In genomic region chr10:69207981-69208630, GRCm38 (mm10) we compare ENCODE assay signal across 21 mouse cellular contexts. TPM values are rescaled to one million over a fixed set of nuclear protein-coding genes. Genes with fewer than 3 reads are reported as not detected.
DNase-seq lines count a peak whose midpoint lies in the region; ATAC-seq lines count a peak whose summit lies in the region.
"Had no signal": no experiment of that assay in that cellular context is flagged by ENCODE, and none has a peak within 500 bp of the region (broad histone marks: within the 10 kb centered on the region; RNA-seq: fewer than 3 reads in every experiment).

No protein-coding gene starts in this region.

- H3K4me3 ChIP-seq in limb, embryonic 15.5 days = no peak overlapping the region
- H3K4me3 ChIP-seq: forebrain, embryonic 10.5 days; liver, embryonic 13.5 days; lung, embryonic 15.5 days; midbrain, embryonic 12.5 days; neural tube, embryonic 15.5 days had no signal

- 68% methylated on average over 15 of the region's 15 CpGs for WGBS in limb, embryonic 15.5 days

- peaks cover 9% of the 10 kb centered on the region for H3K4me1 ChIP-seq in limb, embryonic 15.5 days

- intact Hi-C loops in heart, postnatal 25 days (cut with DNase I) = no loop called here

- ATAC-seq in limb, embryonic 15.5 days (ENCODE audit: insufficient number of reproducible peaks, low FRiP score, low TSS enrichment, low read depth) = peak; percentile 38; the same call in 1 of the 2 replicates
- ATAC-seq: hindbrain, embryonic 16.5 days had no signal

- H3K27me3 ChIP-seq in limb, embryonic 15.5 days = no peaks in the 10 kb centered on the region
- H3K27me3 ChIP-seq: lung, embryonic 15.5 days; midbrain, embryonic 12.5 days; neural tube, embryonic 15.5 days had no signal

- H3K4me2 ChIP-seq in limb, embryonic 15.5 days = no peak overlapping the region
- H3K4me2 ChIP-seq: liver, embryonic 13.5 days; lung, embryonic 15.5 days; midbrain, embryonic 12.5 days; neural tube, embryonic 15.5 days had no signal

- peak; percentile 62 to 65 for DNase-seq in heart, adult 9 months (ENCODE audit: low spot score in 2 of 2)
- no peak for DNase-seq in heart, postnatal 25 days (ENCODE audit: low spot score)
- DNase-seq in R1 (ENCODE audit: low read depth, low spot score) = peak; percentile 39
- peak; percentile 82 for DNase-seq in gastrocnemius, postnatal 10 days
- no peak for DNase-seq in retina, postnatal 1 day
- no peak for DNase-seq in embryo, embryonic 9.5 days (ENCODE audit: extremely low spot score)
- DNase-seq: adrenal gland, postnatal 10 days; cerebellum, adult 18-20 months; cerebellum, postnatal 36 days; kidney, adult 8-10 months; kidney, postnatal 25 days; liver, embryonic 13.5 days; thymus, adult 2 months had no signal

- H3K9ac ChIP-seq in limb, embryonic 15.5 days = no peak overlapping the region
- H3K9ac ChIP-seq: liver, embryonic 13.5 days; lung, embryonic 15.5 days; midbrain, embryonic 12.5 days; neural tube, embryonic 15.5 days had no signal

- no peaks in the 10 kb centered on the region for H3K9me3 ChIP-seq in limb, embryonic 15.5 days
- H3K9me3 ChIP-seq: forebrain, embryonic 10.5 days; liver, embryonic 13.5 days; lung, embryonic 15.5 days; midbrain, embryonic 12.5 days; neural tube, embryonic 15.5 days had no signal

- 0 out of 2 replicates have a peak overlapping the region, but pooled peaks have one; percentile 9 for H3K27ac ChIP-seq in limb, embryonic 15.5 days
- H3K27ac ChIP-seq: forebrain, embryonic 10.5 days; liver, embryonic 13.5 days; lung, embryonic 15.5 days; macrophage; midbrain, embryonic 12.5 days; neural tube, embryonic 15.5 days had no signal

- H3K36me3 ChIP-seq in limb, embryonic 15.5 days = no peaks in the 10 kb centered on the region
- H3K36me3 ChIP-seq: lung, embryonic 15.5 days; midbrain, embryonic 12.5 days; neural tube, embryonic 15.5 days had no signal

RNA-seq across cellular contexts. Expression of gene A930033H14Rik, which starts 4.8 kb away (rescaled TPM):
- 1 to 10 TPM in 1 of 2 experiments, under 1 TPM in 1; 0.92 to 1.8 TPM for total RNA-seq in heart, postnatal 25 days (2021)
- 1 to 10 TPM; 3.3 to 6.2 TPM for total RNA-seq in gastrocnemius, postnatal 10 days (2021)
- 3.0 and 3.1 TPM in 2 replicates for polyA plus RNA-seq in limb, embryonic 15.5 days (2015; fragmentation: Nextera tagmentation; extraction: Ambion mirVana)
- total RNA-seq: MEL had no signal

RNA-seq across cellular contexts. Expression of gene Rhobtb1, which starts 56.9 kb away (rescaled TPM):
- total RNA-seq in heart, postnatal 25 days (2021) = 100 to 1,000 TPM; 113 to 183 TPM
- 10 to 100 TPM; 12.5 to 16.1 TPM for total RNA-seq in gastrocnemius, postnatal 10 days (2021)
- polyA plus RNA-seq in limb, embryonic 15.5 days (2015; fragmentation: Nextera tagmentation; extraction: Ambion mirVana) = 27.0 and 31.6 TPM in 2 replicates
- total RNA-seq: MEL had no signal

Comparison
In these comparisons a context has a peak if more than half of its experiments do, and no peak if none do; other contexts are left out.
1. DNase-seq: peak in heart, adult 9 months (2 of 2), R1 (single experiment) and gastrocnemius, postnatal 10 days (single experiment); none in heart, postnatal 25 days (single experiment), retina, postnatal 1 day (single experiment) and embryo, embryonic 9.5 days (single experiment).
2. RNA of gene Rhobtb1, which starts 56.9 kb away (total RNA-seq): 113 to 183 TPM in heart, postnatal 25 days; 12.5 to 16.1 TPM in gastrocnemius, postnatal 10 days; every median in the first group is over 4 times any median in the second.